Mouse (Mus musculus): ENCODE measurements around the gene Casc4. TPM values are rescaled to one million over a fixed set of nuclear protein-coding genes. Genes with fewer than 3 reads are reported as not detected.

Casc4 gene
- 26.1 and 29.3 TPM in 2 replicates for polyA plus RNA-seq (2014; fragmentation: Nextera tagmentation; extraction: Ambion mirVana)

DNA sequence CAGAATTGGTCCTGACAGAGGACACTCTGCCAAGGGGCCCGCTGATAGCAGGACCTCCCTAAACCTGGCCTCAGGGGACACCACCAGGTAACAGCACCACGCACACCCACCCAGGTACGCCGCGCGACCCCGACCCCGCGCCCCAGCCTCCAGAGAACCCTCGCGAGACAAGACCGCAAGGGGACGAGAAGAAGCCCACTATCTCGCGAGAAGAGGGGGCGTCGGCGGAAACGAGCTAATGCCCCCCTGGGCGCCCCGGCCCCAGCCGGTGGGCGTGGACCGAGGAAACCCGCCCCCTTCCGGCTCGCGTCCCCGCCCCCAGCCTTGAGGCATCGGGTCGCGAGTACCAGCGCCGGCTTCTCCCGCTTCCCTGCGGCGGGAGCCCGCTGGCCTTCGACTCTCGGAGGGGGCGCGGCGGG is at the start of gene Casc4:
Casc4 (plus strand) TSS at position 339 of the 419 bp plus-strand sequence.
- Histone ChIP-seq H3K9me3 (ENCODE audit: control insufficient read depth, low read depth, low read length) (no peaks in the 10 kb centered on the region), H3K4me2 (replicated peaks; ENCODE audit: low read depth, low read length) (peak within 1 kb of the TSS; percentile 89), H3K36me3 (ENCODE audit: control insufficient read depth, insufficient read depth, low read length) (no peaks in the 10 kb centered on the region), H3K4me1 (ENCODE audit: control insufficient read depth, insufficient read depth, low read length) (0 out of 2 replicates have a peak, but pooled peaks cover 8% of the 10 kb centered on the region), H3K9ac (replicated peaks; ENCODE audit: low read depth, low read length) (peak within 1 kb of the TSS; percentile 76), H3K27ac (ENCODE audit: low read length) (peak within 1 kb of the TSS; percentile 72; the same call in 1 of the 2 replicates), H3K4me3 (ENCODE audit: low read depth, low read length) (peak within 1 kb of the TSS; percentile 94), H3K27me3 (ENCODE audit: control insufficient read depth, insufficient read depth, low read length) (no peaks in the 10 kb centered on the region)
- WGBS: 0% methylated on average over 30 of the region's 43 CpGs
- ATAC-seq (ENCODE audit: insufficient number of reproducible peaks, insufficient read depth, low FRiP score, low read depth): peak; percentile 98

GRCm38 (mm10) chr2:121821787-121822186 is 45.0 kb upstream of the Casc4 start:
- Histone ChIP-seq H3K4me2 (replicated peaks; ENCODE audit: low read depth, low read length) (no peak overlapping the region), H3K9me3 (ENCODE audit: control insufficient read depth, low read depth, low read length) (no peaks in the 10 kb centered on the region; the same call in 1 of the 2 replicates), H3K36me3 (ENCODE audit: control insufficient read depth, insufficient read depth, low read length) (no peaks in the 10 kb centered on the region), H3K4me1 (ENCODE audit: control insufficient read depth, insufficient read depth, low read length) (no peaks in the 10 kb centered on the region), H3K27ac (ENCODE audit: low read length) (no peak overlapping the region), H3K27me3 (ENCODE audit: control insufficient read depth, insufficient read depth, low read length) (no peaks in the 10 kb centered on the region), H3K9ac (replicated peaks; ENCODE audit: low read depth, low read length) (no peak overlapping the region), H3K4me3 (ENCODE audit: low read depth, low read length) (no peak overlapping the region)
- WGBS: 90% methylated on average over 7 of the region's 7 CpGs
- ATAC-seq (ENCODE audit: insufficient number of reproducible peaks, insufficient read depth, low FRiP score, low read depth): no peak

DNA sequence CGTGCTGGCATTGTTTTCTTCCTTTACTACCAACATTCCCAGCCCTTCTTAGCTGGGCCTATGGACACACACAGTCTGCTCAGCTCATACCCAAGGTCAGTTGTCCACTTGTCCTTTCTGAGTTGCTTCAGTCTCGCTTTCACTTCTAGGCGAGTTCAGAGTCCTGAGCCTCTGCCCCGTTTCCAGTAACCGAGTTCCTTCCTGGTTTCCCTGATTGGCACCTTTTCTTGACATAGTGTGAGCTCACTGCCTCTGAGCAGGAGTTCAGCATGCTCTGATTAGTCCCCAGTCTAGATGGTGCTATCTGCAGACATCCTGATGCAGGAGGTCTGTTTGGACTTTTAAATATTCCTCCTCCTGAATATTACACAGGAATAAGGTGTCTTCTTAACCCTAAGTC is 42.1 kb upstream of the Casc4 start:
- Histone ChIP-seq H3K27me3 (ENCODE audit: control insufficient read depth, insufficient read depth, low read length) (no peaks in the 10 kb centered on the region), H3K9ac (replicated peaks; ENCODE audit: low read depth, low read length) (no peak overlapping the region), H3K9me3 (ENCODE audit: control insufficient read depth, low read depth, low read length) (no peaks in the 10 kb centered on the region; the same call in 1 of the 2 replicates), H3K4me3 (ENCODE audit: low read depth, low read length) (no peak overlapping the region), H3K27ac (ENCODE audit: low read length) (no peak overlapping the region), H3K4me1 (ENCODE audit: control insufficient read depth, insufficient read depth, low read length) (no peaks in the 10 kb centered on the region), H3K4me2 (replicated peaks; ENCODE audit: low read depth, low read length) (no peak overlapping the region), H3K36me3 (ENCODE audit: control insufficient read depth, insufficient read depth, low read length) (no peaks in the 10 kb centered on the region)
- no peak for ATAC-seq (ENCODE audit: insufficient number of reproducible peaks, insufficient read depth, low FRiP score, low read depth)
- 57% methylated on average over 5 of the region's 5 CpGs for WGBS

DNA sequence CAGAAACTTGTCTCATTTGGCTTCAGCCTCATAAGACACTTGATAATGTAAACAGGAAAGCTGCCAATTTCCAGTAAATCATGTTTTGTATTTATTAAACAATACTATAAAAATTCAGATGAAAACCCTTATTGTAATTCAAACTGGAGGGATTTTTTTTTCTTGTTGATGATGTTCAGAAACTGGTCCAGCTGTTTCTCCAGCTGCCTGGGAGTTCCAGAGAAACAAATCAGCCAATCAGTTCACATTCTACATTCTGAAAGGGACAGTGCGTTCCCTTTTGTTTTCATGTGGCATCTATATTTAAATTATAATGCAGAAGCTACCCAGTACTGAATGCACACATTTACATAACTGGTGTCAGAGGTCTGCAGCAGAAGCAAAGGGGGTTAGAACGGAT is 40.6 kb upstream of the Casc4 start:
- no peaks in the 10 kb centered on the region for H3K27me3 ChIP-seq (ENCODE audit: control insufficient read depth, insufficient read depth, low read length)
- no peak overlapping the region for H3K27ac ChIP-seq (ENCODE audit: low read length)
- no peak overlapping the region for H3K9ac ChIP-seq (replicated peaks; ENCODE audit: low read depth, low read length)
- H3K36me3 ChIP-seq (ENCODE audit: control insufficient read depth, insufficient read depth, low read length): no peaks in the 10 kb centered on the region
- no peak overlapping the region for H3K4me3 ChIP-seq (ENCODE audit: low read depth, low read length)
- no peak for ATAC-seq (ENCODE audit: insufficient number of reproducible peaks, insufficient read depth, low FRiP score, low read depth)
- H3K4me1 ChIP-seq (ENCODE audit: control insufficient read depth, insufficient read depth, low read length): no peaks in the 10 kb centered on the region
- no peak overlapping the region for H3K4me2 ChIP-seq (replicated peaks; ENCODE audit: low read depth, low read length)
- 56% methylated on average over 2 of the region's 2 CpGs for WGBS
- H3K9me3 ChIP-seq (ENCODE audit: control insufficient read depth, low read depth, low read length): no peaks in the 10 kb centered on the region; the same call in 1 of the 2 replicates

- WGBS: 89% methylated on average over 3 of the region's 3 CpGs
- no peak overlapping the region for H3K9ac ChIP-seq (replicated peaks; ENCODE audit: low read depth, low read length)
- no peak for ATAC-seq (ENCODE audit: insufficient number of reproducible peaks, insufficient read depth, low FRiP score, low read depth)
- H3K4me2 ChIP-seq (replicated peaks; ENCODE audit: low read depth, low read length): no peak overlapping the region
- no peaks in the 10 kb centered on the region for H3K9me3 ChIP-seq (ENCODE audit: control insufficient read depth, low read depth, low read length)
- no peak overlapping the region for H3K4me3 ChIP-seq (ENCODE audit: low read depth, low read length)
- no peaks in the 10 kb centered on the region for H3K36me3 ChIP-seq (ENCODE audit: control insufficient read depth, insufficient read depth, low read length)
- H3K27me3 ChIP-seq (ENCODE audit: control insufficient read depth, insufficient read depth, low read length): no peaks in the 10 kb centered on the region
- H3K27ac ChIP-seq (ENCODE audit: low read length): no peak overlapping the region
- H3K4me1 ChIP-seq (ENCODE audit: control insufficient read depth, insufficient read depth, low read length): no peaks in the 10 kb centered on the region
Measured at GRCm38 (mm10) chr2:121828411-121828810, 38.4 kb upstream of the Casc4 start.

DNA sequence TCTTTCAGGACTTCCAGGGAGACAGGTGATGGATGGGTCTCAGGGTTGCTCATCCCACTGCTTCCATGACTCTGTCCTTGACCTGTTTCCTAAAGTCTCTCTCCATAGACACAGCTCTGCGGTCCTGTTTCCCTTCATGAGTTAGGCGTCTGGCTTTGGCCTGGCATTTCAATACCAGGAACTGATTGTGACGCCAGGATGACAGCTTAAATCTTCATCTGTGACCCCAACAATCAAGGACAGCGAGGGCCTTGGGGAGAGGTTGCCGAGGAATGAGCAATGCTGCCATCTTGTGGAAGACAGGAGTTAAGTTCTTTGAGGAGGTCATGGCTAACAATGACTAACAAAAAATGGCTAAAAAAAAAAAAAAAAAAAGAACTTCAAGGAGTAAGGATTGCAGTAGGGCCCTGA is 34.3 kb upstream of the Casc4 start:
- Histone ChIP-seq H3K9ac (replicated peaks; ENCODE audit: low read depth, low read length) (no peak overlapping the region), H3K27ac (ENCODE audit: low read length) (no peak overlapping the region), H3K4me3 (ENCODE audit: low read depth, low read length) (no peak overlapping the region), H3K9me3 (ENCODE audit: control insufficient read depth, low read depth, low read length) (no peaks in the 10 kb centered on the region), H3K4me2 (replicated peaks; ENCODE audit: low read depth, low read length) (no peak overlapping the region), H3K36me3 (ENCODE audit: control insufficient read depth, insufficient read depth, low read length) (no peaks in the 10 kb centered on the region), H3K4me1 (ENCODE audit: control insufficient read depth, insufficient read depth, low read length) (no peaks in the 10 kb centered on the region), H3K27me3 (ENCODE audit: control insufficient read depth, insufficient read depth, low read length) (no peaks in the 10 kb centered on the region)
- 5% methylated on average over 5 of the region's 5 CpGs for WGBS
- ATAC-seq (ENCODE audit: insufficient number of reproducible peaks, insufficient read depth, low FRiP score, low read depth): no peak

DNA sequence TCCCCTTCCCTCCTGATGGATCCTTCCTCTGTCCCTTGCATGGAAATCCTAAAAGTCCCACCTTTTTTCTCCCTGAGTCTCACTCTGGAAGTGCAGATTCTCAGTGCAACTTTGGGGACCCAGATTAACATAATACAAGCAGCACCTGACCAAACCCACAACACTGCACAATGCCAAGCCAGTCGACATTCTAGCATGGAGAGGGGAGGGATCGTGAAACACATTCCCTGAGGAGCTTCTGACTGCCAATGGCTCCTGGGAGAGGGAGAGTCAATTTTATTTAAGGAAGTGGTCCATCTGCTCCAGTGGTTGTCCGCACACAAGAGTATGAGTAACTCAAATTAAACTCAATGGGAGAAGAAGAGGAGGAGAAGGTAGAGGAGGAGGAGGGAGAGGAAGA is 31.8 kb upstream of the Casc4 start:
- Histone ChIP-seq H3K4me1 (ENCODE audit: control insufficient read depth, insufficient read depth, low read length) (no peaks in the 10 kb centered on the region), H3K36me3 (ENCODE audit: control insufficient read depth, insufficient read depth, low read length) (no peaks in the 10 kb centered on the region), H3K4me2 (replicated peaks; ENCODE audit: low read depth, low read length) (no peak overlapping the region), H3K9ac (replicated peaks; ENCODE audit: low read depth, low read length) (no peak overlapping the region), H3K27ac (ENCODE audit: low read length) (no peak overlapping the region), H3K4me3 (ENCODE audit: low read depth, low read length) (no peak overlapping the region), H3K27me3 (ENCODE audit: control insufficient read depth, insufficient read depth, low read length) (no peaks in the 10 kb centered on the region), H3K9me3 (ENCODE audit: control insufficient read depth, low read depth, low read length) (no peaks in the 10 kb centered on the region)
- ATAC-seq (ENCODE audit: insufficient number of reproducible peaks, insufficient read depth, low FRiP score, low read depth): no peak
- 39% methylated on average over 3 of the region's 3 CpGs for WGBS

GRCm38 (mm10) chr2:121841453-121841852 is 25.3 kb upstream of the Casc4 start:
- Histone ChIP-seq H3K4me2 (replicated peaks; ENCODE audit: low read depth, low read length) (no peak overlapping the region), H3K4me3 (ENCODE audit: low read depth, low read length) (no peak overlapping the region), H3K9ac (replicated peaks; ENCODE audit: low read depth, low read length) (no peak overlapping the region), H3K36me3 (ENCODE audit: control insufficient read depth, insufficient read depth, low read length) (no peaks in the 10 kb centered on the region), H3K4me1 (ENCODE audit: control insufficient read depth, insufficient read depth, low read length) (no peaks in the 10 kb centered on the region), H3K27me3 (ENCODE audit: control insufficient read depth, insufficient read depth, low read length) (no peaks in the 10 kb centered on the region), H3K9me3 (ENCODE audit: control insufficient read depth, low read depth, low read length) (no peaks in the 10 kb centered on the region), H3K27ac (ENCODE audit: low read length) (no peak overlapping the region)
- 98% methylated on average over 3 of the region's 3 CpGs for WGBS
- ATAC-seq (ENCODE audit: insufficient number of reproducible peaks, insufficient read depth, low FRiP score, low read depth): no peak

DNA sequence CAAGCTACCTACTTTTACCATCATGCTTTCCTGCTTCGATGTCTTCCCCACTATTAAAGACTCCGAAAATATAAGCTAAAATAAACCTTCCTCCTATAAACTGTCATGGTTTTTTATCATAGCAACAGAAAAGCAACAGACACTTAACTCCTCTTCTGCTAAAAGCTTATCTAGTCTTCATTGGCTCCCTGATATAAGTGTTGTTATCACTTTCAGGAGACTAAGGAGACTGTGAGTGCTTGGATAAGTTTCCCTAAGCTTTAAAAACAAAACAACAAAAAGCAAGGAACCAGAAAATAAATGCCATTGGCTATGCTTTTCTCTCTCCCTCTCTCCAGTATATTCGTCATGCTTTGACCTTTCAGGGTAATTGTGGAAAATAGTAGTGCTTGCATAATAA is 24.5 kb upstream of the Casc4 start:
- 74% methylated on average over 3 of the region's 3 CpGs for WGBS
- no peaks in the 10 kb centered on the region for H3K36me3 ChIP-seq (ENCODE audit: control insufficient read depth, insufficient read depth, low read length)
- H3K27ac ChIP-seq (ENCODE audit: low read length): no peak overlapping the region
- no peaks in the 10 kb centered on the region for H3K27me3 ChIP-seq (ENCODE audit: control insufficient read depth, insufficient read depth, low read length)
- no peaks in the 10 kb centered on the region for H3K4me1 ChIP-seq (ENCODE audit: control insufficient read depth, insufficient read depth, low read length)
- no peak overlapping the region for H3K4me2 ChIP-seq (replicated peaks; ENCODE audit: low read depth, low read length)
- H3K9me3 ChIP-seq (ENCODE audit: control insufficient read depth, low read depth, low read length): no peaks in the 10 kb centered on the region
- no peak overlapping the region for H3K4me3 ChIP-seq (ENCODE audit: low read depth, low read length)
- ATAC-seq (ENCODE audit: insufficient number of reproducible peaks, insufficient read depth, low FRiP score, low read depth): no peak
- H3K9ac ChIP-seq (replicated peaks; ENCODE audit: low read depth, low read length): no peak overlapping the region

Data from stomach, embryonic 14.5 days (tissue).